Mouse (Mus musculus) skeletal muscle tissue, adult 2 months (tissue): ENCODE results near the gene Myo1d.

Experiments used
- DNase-seq: peaks from one replicate; pipeline ENCODE4 v3.0.0-alpha.2; 2012; ENCODE audit warnings: low read depth, low spot score

Gene Myo1d

DNA sequence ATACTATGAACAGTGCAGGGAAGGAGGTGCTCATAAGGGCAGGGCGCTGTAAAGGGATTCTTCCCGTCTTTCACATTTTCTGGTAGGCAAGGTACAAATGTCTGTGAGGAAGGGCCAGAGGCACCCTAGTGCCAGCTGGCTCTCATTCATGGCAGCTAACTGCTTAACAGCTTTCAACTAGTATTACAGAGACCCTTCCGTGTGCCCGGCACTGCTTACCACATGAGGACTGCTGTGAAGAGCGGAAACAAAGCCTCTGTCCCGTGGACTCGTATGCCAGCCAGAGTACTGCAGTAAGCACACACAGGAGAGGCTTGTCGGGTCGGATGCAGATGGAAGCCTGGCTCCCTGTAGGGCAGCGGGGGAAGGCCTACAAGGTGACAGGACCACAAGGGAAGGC lies 229.6 kb downstream of the Myo1d start:
- DNase-seq: no peak

DNA sequence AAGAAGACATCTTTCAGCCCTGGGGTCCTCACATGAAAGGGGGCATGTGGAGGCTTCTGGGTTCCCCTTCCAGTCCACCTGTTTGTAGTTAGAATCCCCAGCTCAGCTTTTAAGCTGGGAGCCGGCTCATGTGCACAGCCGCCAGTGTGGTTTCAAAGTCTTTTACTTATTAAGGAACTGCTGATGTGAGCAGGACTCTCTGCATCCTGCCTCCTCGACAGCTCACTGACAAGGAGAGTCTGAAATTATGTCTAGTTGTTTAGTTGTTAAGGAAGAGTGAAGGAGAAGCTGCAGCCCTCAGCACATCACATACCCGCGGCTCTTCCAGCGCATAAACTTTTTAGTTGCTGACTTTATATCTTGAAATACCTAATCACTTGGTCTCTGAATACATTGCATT lies 230.0 kb downstream of the Myo1d start:
- no peak for DNase-seq

GRCm38 (mm10) chr11:80546233-80546632 lies 233.6 kb downstream of the Myo1d start:
- DNase-seq: no peak

GRCm38 (mm10) chr11:80539056-80539455 lies 240.8 kb downstream of the Myo1d start:
- DNase-seq: no peak

GRCm38 (mm10) chr11:80532966-80533365 lies 246.9 kb downstream of the Myo1d start:
- no peak for DNase-seq

GRCm38 (mm10) chr11:80529149-80529548 lies 250.7 kb downstream of the Myo1d start:
- DNase-seq: no peak

- DNase-seq: no peak
Observed at GRCm38 (mm10) chr11:80527697-80528096, 252.1 kb downstream of the Myo1d start.

- DNase-seq: no peak
Observed at GRCm38 (mm10) chr11:80524213-80524612, 255.6 kb downstream of the Myo1d start.

GRCm38 (mm10) chr11:80523410-80523809 lies 256.4 kb downstream of the Myo1d start:
- DNase-seq: no peak

DNA sequence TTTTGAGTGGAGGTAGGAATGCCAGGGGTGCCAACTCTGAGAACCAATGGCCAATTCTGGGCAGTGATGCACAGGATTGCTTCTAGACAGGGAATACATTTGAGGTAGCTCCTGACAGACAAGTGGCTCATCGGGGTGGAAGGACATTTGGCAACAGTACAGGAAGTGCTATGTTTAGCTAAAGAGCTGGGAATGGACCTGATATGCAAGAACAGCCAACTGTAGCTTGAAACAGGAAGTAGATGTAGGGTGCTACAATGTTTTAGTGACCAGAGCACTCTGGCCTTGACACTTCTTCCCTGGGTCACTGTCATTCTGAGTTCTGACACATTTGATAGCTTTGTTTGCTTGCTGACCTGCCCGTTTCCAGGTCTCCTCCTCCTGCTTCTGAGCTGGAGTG lies 257.0 kb downstream of the Myo1d start:
- DNase-seq: peak; percentile 18

- no peak for DNase-seq
Observed at GRCm38 (mm10) chr11:80521148-80521547, 258.7 kb downstream of the Myo1d start.

GRCm38 (mm10) chr11:80518421-80519367 lies 261.1 kb downstream of the Myo1d start:
- no peak for DNase-seq

DNA sequence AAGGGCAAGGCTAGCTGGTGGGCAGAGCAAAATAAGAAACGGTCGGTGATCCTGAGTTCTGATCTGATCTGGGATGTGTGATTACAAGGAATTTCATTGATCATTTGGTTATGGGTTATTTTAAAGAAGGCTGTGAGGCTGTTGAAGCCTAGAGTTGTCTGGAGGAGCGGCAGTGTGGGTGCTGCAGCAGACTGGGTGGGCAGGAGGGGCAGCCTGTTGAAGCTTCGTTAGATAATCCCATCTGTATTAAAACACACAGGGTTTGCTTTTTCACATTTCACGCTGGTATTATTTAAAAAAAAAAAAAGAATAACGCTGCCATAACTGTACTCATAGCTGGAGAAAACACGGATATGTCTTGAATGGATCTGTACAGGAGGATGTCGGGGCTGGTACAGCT lies 263.9 kb downstream of the Myo1d start:
- no peak for DNase-seq

DNA sequence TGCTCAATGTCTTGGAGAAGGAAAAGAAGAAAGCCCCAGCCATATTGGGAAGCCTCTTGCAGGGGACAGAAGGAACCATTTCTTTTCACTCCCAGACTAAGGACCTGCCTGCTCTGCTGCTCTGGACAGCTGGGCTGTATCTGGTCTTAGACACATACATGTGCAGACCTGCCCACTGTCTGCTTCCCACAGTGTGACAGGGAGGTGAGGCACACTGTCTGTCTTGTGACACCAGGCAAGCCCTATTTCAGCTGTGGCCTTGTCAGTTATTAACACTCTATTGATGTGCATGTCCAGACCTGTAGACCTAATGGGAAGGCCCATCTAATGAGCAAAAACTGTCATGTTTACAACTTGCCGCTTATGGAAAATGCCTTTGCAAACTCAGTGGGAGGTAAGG lies 264.5 kb downstream of the Myo1d start:
- no peak for DNase-seq

DNA sequence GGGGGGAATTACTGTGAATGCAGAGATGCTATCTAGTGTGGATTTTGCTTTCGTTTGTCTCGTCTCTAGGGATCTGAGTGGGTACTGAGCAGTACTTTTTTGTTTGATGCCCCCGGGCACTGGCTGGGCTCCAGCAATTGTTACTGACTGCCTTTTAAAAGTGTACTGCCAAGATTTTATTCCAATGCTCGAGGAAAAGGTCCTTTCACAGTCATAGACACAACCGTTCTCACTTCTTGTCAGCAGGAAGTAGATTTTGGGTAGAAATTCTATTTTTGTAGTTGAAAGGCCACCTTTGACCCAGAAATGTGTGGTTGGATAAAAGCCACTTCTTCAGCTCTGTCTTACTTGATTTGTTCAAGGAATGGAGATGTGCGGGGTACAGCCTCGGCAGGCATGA lies 266.0 kb downstream of the Myo1d start:
- no peak for DNase-seq

DNA sequence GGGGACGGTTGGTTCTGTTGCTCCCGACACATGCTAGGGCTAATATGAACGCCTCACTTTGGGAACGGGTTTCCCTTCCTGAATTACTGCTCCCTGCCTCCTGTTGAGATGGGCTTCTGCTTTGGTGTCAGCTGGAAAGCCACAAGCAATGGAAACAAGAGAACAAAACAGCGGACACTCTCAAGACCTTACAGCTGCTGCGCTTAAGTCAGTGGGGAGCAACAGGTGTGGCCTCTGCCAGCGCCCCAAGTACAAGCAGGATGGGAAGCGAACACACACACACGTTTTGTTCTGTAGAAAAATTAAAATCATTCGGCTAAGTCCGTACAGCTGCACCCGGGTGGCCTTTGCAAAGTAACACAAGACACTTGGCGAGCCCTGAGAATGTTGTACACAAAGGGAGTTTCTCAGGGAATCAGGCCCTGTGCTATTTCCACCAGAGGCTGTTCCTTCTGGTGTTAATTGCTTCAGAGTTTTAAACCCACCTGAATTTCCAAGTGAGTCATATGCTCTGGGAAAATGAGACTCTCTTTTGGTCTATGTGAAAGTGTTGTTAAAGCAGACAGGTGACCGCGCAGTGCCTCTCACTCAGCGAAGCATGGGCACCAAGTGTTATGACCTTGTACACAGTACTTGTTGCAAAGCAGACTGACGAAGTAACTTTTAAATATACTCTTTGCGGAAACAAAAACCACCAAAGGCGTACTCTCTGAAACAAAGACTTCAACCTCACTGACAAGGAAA lies 267.3 kb downstream of the Myo1d start:
- DNase-seq: no peak

DNA sequence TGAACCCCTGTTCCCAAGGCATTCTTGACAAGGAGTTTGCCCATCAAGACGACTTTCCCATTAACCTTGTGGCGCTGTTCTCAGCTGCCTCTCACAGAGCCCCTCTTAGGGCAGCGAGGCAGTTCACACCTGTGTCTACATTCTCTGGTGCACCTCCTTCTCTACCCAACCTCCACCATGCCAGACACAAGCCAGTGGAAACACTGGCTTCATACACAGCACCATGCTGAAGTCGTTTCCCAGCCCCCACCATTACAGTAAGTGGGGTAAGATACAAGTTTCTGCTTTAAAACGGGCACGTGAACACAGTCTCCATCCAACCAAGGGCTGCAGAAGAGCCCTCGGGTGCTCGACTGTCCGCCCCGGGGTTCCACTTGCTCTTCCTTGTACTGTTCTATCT lies 269.7 kb downstream of the Myo1d start:
- DNase-seq: no peak

DNA sequence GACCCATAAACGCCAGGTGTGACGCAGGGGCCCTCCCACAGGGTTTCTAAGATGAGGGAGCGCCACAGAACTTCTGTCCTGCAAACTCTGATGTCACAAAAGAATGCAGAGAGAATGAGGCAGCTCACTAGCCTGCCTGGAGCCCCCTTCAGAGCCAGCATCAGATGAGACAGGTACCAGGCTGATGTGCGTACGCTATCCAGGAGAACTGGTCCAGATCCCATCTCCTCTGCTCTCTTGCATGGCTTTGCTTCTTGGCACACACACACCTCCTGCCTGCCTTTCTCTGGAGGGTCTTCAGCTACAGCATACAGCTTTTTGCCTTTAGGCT lies 270.7 kb downstream of the Myo1d start:
- DNase-seq: no peak

GRCm38 (mm10) chr11:80508361-80509175 lies 271.3 kb downstream of the Myo1d start:
- peak; percentile 65 for DNase-seq

DNA sequence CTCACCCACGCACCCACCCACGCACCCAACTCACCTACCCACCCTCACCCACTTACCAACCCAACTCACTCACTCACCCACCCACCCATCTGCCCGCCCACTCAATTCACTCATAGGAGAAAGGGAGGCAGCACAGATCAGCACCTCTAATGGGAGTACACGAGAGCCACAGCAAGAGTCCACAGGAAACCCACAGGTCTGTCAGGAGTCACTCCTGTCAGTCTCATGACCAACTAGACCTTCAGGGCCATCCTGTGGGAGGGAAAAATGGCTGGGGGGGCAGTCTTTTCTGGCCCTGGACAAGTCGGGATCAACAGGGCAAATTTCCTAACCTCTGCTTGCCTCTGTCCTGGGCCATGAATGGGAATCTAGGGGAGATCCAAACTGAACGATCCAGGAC lies 272.0 kb downstream of the Myo1d start:
- no peak for DNase-seq

DNA sequence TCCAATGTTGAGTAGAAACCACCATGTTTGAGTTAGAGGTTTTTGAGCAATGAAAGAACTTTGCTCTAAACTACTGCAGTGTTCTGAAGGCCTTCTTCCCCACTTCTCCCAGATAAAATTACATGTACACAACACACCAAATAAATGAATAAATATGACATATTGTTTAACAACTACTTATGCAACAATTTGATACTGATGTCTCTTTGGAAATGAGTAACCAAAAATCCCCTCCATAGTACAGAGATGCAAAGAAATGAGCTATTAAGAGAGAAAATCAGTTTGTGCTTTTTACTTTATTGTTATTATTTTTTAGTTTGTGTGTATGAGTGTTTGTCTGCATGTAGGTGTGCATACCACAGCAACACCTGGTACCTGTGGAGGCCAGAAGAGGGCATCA lies 273.3 kb downstream of the Myo1d start:
- DNase-seq: no peak

GRCm38 (mm10) chr11:80505581-80505980 lies 274.2 kb downstream of the Myo1d start:
- no peak for DNase-seq
